Mouse (Mus musculus) CH12.LX (cell line): Measurements from ENCODE around the gene B3galt1. TPM values are rescaled to one million over a fixed set of nuclear protein-coding genes. Genes with fewer than 3 reads are reported as not detected.

Experiments used
- DNase-seq: peaks from one replicate; pipeline ENCODE4 v3.0.0-alpha.2; 2013; ENCODE audit errors: extremely low read depth
- H3K27ac ChIP-seq: 2 replicates; pipeline ENCODE4 v1.5.1; 2012; ENCODE audit warnings: low read depth, mild to moderate bottlenecking, control low read depth, moderate library complexity; ENCODE audit not compliant: insufficient read depth
- H3K27me3 ChIP-seq: replicated peaks from 2 replicates; pipeline ENCODE3; 2012; ENCODE audit warnings: inconsistent platforms
- H3K36me3 ChIP-seq, 2 experiments: replicated peaks in 1 of 2; 2 replicates each; pipeline versions ENCODE3 to v1.6.1; 2012; ENCODE audit warnings: inconsistent platforms in 1 of 2, low read length in 1 of 2, mild to moderate bottlenecking in 1 of 2, mixed read lengths in 1 of 2, moderate library complexity in 1 of 2; ENCODE audit not compliant: control insufficient read depth in 1 of 2, insufficient read depth in 1 of 2
- H3K4me1 ChIP-seq, 2 experiments: 2 replicates each; pipeline ENCODE4 v1.6.1; 2012; ENCODE audit warnings: inconsistent platforms in 1 of 2, moderate library complexity in 1 of 2; ENCODE audit not compliant: insufficient read depth in 2 of 2, control insufficient read depth in 1 of 2
- H3K4me2 ChIP-seq: 2 replicates; pipeline ENCODE4 v1.6.1; 2012; ENCODE audit warnings: low read depth, mild to moderate bottlenecking, control low read depth; ENCODE audit not compliant: poor library complexity, insufficient read depth, severe bottlenecking
- H3K4me3 ChIP-seq, 3 experiments: fragments of 150-350 bp in 1 of 3; sonication (generic) in 1 of 3; replicated peaks in 1 of 3; 2 replicates each; pipeline versions ENCODE3 to v1.5.1; 2011 to 2012; ENCODE audit warnings: low read depth in 2 of 3, low read length in 2 of 3, mild to moderate bottlenecking in 2 of 3, moderate library complexity in 2 of 3, control low read depth in 1 of 3, improper control_type of control experiment in 1 of 3, inconsistent platforms in 1 of 3, mixed read lengths in 1 of 3; ENCODE audit not compliant: poor library complexity in 1 of 3
- H3K79me2 ChIP-seq: replicated peaks from 2 replicates; pipeline ENCODE4 v1.6.1; 2012; ENCODE audit warnings: mild to moderate bottlenecking, moderate library complexity; ENCODE audit not compliant: control insufficient read depth, poor library complexity, insufficient read depth, severe bottlenecking; ENCODE audit errors: extremely low read depth
- H3K9ac ChIP-seq: 2 replicates; pipeline ENCODE4 v1.6.1; 2012; ENCODE audit warnings: low read depth, mild to moderate bottlenecking, control low read depth, moderate library complexity; ENCODE audit not compliant: insufficient read depth
- H3K9me3 ChIP-seq: replicated peaks from 2 replicates; pipeline ENCODE3; 2012; ENCODE audit warnings: low read length, inconsistent platforms, mixed read lengths
- BHLHE40 ChIP-seq: IDR thresholded peaks from 2 replicates; pipeline ENCODE4 v1.6.1; 2011; ENCODE audit warnings: mild to moderate bottlenecking, low read depth, low read length, improper control_type of control experiment
- CHD1 ChIP-seq: IDR thresholded peaks from 2 replicates; pipeline ENCODE4 v1.6.1; 2012; ENCODE audit warnings: low read depth, low read length, improper control_type of control experiment, inconsistent platforms
- CHD2 ChIP-seq: IDR thresholded peaks from 2 replicates; pipeline ENCODE4 v1.6.1; 2011; ENCODE audit warnings: low read length, improper control_type of control experiment
- CTCF ChIP-seq, 2 experiments: IDR thresholded peaks in 1 of 2; conservative IDR thresholded peaks in 1 of 2; 2 replicates each; pipeline ENCODE4 v1.5.1; 2011 to 2012; ENCODE audit warnings: low read depth in 2 of 2, low read length in 2 of 2, improper control_type of control experiment in 1 of 2, inconsistent platforms in 1 of 2, mild to moderate bottlenecking in 1 of 2, moderate library complexity in 1 of 2
- E2F4 ChIP-seq: IDR thresholded peaks from 2 replicates; pipeline ENCODE4 v1.6.1; 2011; ENCODE audit warnings: low read depth, low read length, improper control_type of control experiment; ENCODE audit not compliant: insufficient replicate concordance
- ETS1 ChIP-seq: conservative IDR thresholded peaks from 2 replicates; pipeline ENCODE4 v1.6.1; 2012; ENCODE audit warnings: low read depth, mild to moderate bottlenecking, inconsistent platforms, low read length, improper control_type of control experiment, moderate library complexity
- GABPA ChIP-seq: IDR thresholded peaks from 2 replicates; pipeline ENCODE4 v1.6.1; 2012; ENCODE audit warnings: low read depth, low read length, improper control_type of control experiment, inconsistent platforms; ENCODE audit not compliant: insufficient replicate concordance
- HCFC1 ChIP-seq: IDR thresholded peaks from 2 replicates; pipeline ENCODE4 v1.6.1; 2012; ENCODE audit warnings: low read depth, mild to moderate bottlenecking, inconsistent platforms, low read length, improper control_type of control experiment
- JUN ChIP-seq: IDR thresholded peaks from 2 replicates; pipeline ENCODE4 v1.6.1; 2011; ENCODE audit warnings: low read depth, mild to moderate bottlenecking, low read length, improper control_type of control experiment, moderate library complexity; ENCODE audit not compliant: insufficient read depth
- JUND ChIP-seq: conservative IDR thresholded peaks from 2 replicates; pipeline ENCODE4 v1.6.1; 2011; ENCODE audit warnings: low read depth, low read length, improper control_type of control experiment
- KAT2A ChIP-seq: IDR thresholded peaks from 2 replicates; pipeline ENCODE4 v1.6.1; 2012; ENCODE audit warnings: low read length, improper control_type of control experiment, inconsistent platforms; ENCODE audit not compliant: insufficient replicate concordance
- MAFK ChIP-seq: IDR thresholded peaks from 2 replicates; pipeline ENCODE4 v1.6.1; 2011; ENCODE audit warnings: low read length, improper control_type of control experiment; ENCODE audit not compliant: insufficient replicate concordance
- MAX ChIP-seq: IDR thresholded peaks from 2 replicates; pipeline ENCODE4 v1.6.1; 2011; ENCODE audit warnings: low read length, improper control_type of control experiment
- MAZ ChIP-seq: IDR thresholded peaks from 2 replicates; pipeline ENCODE4 v1.6.1; 2012; ENCODE audit warnings: low read depth, mild to moderate bottlenecking, inconsistent platforms, low read length, improper control_type of control experiment, moderate library complexity
- MEF2A ChIP-seq: IDR thresholded peaks from 2 replicates; pipeline ENCODE4 v1.6.1; 2014; ENCODE audit warnings: low read depth, mild to moderate bottlenecking, inconsistent platforms, low read length, improper control_type of control experiment, borderline replicate concordance
- MXI1 ChIP-seq: IDR thresholded peaks from 2 replicates; pipeline ENCODE4 v1.6.1; 2011; ENCODE audit warnings: mild to moderate bottlenecking, low read depth, low read length, improper control_type of control experiment
- MYC ChIP-seq: IDR thresholded peaks from 2 replicates; pipeline ENCODE4 v1.6.1; 2011; ENCODE audit warnings: low read depth, mild to moderate bottlenecking, improper control_type of control experiment, low read length
- NRF1 ChIP-seq: IDR thresholded peaks from 2 replicates; pipeline ENCODE4 v1.6.1; 2014; ENCODE audit warnings: low read depth, mild to moderate bottlenecking, inconsistent platforms, low read length, improper control_type of control experiment, moderate library complexity
- PAX5 ChIP-seq: IDR thresholded peaks from 2 replicates; pipeline ENCODE4 v1.6.1; 2012; ENCODE audit warnings: low read length, inconsistent platforms, mixed read lengths
- POLR2A ChIP-seq: IDR thresholded peaks from 2 replicates; pipeline ENCODE4 v1.6.1; 2011; ENCODE audit warnings: low read depth, mild to moderate bottlenecking, improper control_type of control experiment, low read length
- POLR2AphosphoS2 ChIP-seq: IDR thresholded peaks from 2 replicates; pipeline ENCODE4 v1.6.1; 2011; ENCODE audit warnings: low read depth, low read length, improper control_type of control experiment
- SIN3A ChIP-seq: IDR thresholded peaks from 2 replicates; pipeline ENCODE4 v1.6.1; 2012; ENCODE audit warnings: low read length, improper control_type of control experiment, inconsistent platforms
- USF1 ChIP-seq: IDR thresholded peaks from 2 replicates; pipeline ENCODE4 v1.6.1; 2014; ENCODE audit warnings: low read depth, mild to moderate bottlenecking, inconsistent platforms, low read length, improper control_type of control experiment
- ZKSCAN1 ChIP-seq: IDR thresholded peaks from 2 replicates; pipeline ENCODE4 v1.6.1; 2012; ENCODE audit warnings: low read depth, inconsistent platforms, low read length, improper control_type of control experiment, borderline replicate concordance
- ZMIZ1 ChIP-seq: IDR thresholded peaks from 2 replicates; pipeline ENCODE4 v1.6.1; 2012; ENCODE audit warnings: low read depth, mild to moderate bottlenecking, inconsistent platforms, low read length, improper control_type of control experiment
- dilution Hi-C: fragments of 300-500 bp; cut with MboI; formaldehyde crosslinking; loops from 2 replicates; pipeline ENCODE4 v1.14.3; 2020; ENCODE audit warnings: low sequenced_read_pairs; ENCODE audit not compliant: extremely low pct_unique_long_range_greater_than_20kb, extremely low pct_ligation_motif_present
- in situ Hi-C: fragments of 300-500 bp; cut with MboI; formaldehyde crosslinking; loops from 3 replicates; pipeline ENCODE4 v1.14.3; 2019; ENCODE audit warnings: low sequenced_read_pairs, low pct_ligation_motif_present, low pct_unique_long_range_greater_than_20kb, mixed read lengths
- polyA plus RNA-seq: library from polyadenylated mRNA; unstranded; fragments of >175 nt; gene quantifications from 2 replicates; pipeline ENCODE4 v1.2.1, GENCODE M21; 2012; ENCODE audit warnings: low read depth; ENCODE audit not compliant: insufficient read length
- total RNA-seq, 2 experiments: library from RNA; depleted of rRNA; stranded (reverse); fragments of 300-350 nt in 1 of 2; fragments of >200 nt in 1 of 2; gene quantifications; 2 replicates each; pipeline ENCODE4 v1.2.3; 2012 to 2014

B3galt1 gene
- total and polyA plus RNA-seq, 3 experiments: not detected

DNA sequence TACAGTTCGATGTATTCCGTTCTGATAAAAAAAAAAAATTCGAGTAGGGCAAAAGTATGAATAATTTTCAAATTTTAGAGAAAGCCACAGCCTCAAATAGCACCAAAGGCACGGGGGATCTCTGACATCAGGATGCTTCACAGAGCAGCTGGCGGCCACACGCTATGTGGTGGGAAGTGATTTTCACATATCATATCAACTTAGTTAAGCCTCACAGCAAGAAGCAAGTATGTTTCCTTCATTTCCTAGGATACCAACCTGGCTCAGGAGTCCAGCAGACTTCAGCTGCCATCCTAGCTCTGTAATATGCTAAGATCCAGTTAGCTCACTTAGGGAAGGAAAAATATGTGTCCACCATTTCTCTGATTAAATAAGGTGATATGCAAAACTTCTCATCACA is 405.9 kb downstream of the B3galt1 start:
- no peaks in the 10 kb centered on the region for H3K36me3 ChIP-seq
- no peak overlapping the region for H3K27ac ChIP-seq
- H3K4me1 ChIP-seq: no peaks in the 10 kb centered on the region
- DNase-seq: no peak
- dilution Hi-C loops: no loop called here
- in situ Hi-C loops: no loop called here
- no peaks in the 10 kb centered on the region for H3K79me2 ChIP-seq
- TF ChIP-seq MXI1 (no peak), ZMIZ1 (no peak), PAX5 (no peak), MAZ (no peak), NRF1 (no peak), POLR2AphosphoS2 (no peak), USF1 (no peak), KAT2A (no peak), JUN (no peak), CHD2 (no peak), MYC (no peak), JUND (no peak), CHD1 (no peak), GABPA (no peak), SIN3A (no peak), E2F4 (no peak), MAX (no peak), BHLHE40 (no peak), POLR2A (no peak), ZKSCAN1 (no peak)
- TF ChIP-seq, all 38 proteins: peak for 0
- no peak overlapping the region for H3K9ac ChIP-seq
- H3K4me3 ChIP-seq: no peak overlapping the region
- no peaks in the 10 kb centered on the region for H3K27me3 ChIP-seq
- H3K9me3 ChIP-seq: peaks cover 58% of the 10 kb centered on the region
- no peak overlapping the region for H3K4me2 ChIP-seq

DNA sequence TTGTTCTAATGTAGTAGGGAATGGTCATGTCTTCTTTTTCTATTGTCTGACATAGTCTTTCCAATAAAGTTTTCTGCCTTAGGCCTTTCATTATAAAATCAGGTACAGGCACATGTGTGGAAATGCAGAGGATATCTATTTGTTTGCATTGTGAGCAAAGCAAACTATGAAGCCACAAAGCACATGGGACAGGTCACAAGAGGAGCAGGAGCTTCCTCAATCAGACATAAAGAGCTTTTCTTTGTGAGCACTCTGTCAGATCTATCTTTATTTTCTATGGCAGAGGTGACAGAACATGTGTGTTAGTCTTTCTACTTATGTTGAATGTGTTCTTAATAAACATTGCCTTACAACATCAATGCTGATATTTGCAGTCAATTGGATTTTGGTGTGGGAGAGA is 410.1 kb downstream of the B3galt1 start:
- DNase-seq: no peak
- no peak overlapping the region for H3K27ac ChIP-seq
- no peaks in the 10 kb centered on the region for H3K4me1 ChIP-seq
- H3K9me3 ChIP-seq: peaks cover 43% of the 10 kb centered on the region
- no peak overlapping the region for H3K4me3 ChIP-seq
- dilution Hi-C loops (no loop called here), in situ Hi-C loops (no loop called here)
- no peaks in the 10 kb centered on the region for H3K27me3 ChIP-seq
- no peak overlapping the region for H3K4me2 ChIP-seq
- no peak overlapping the region for H3K9ac ChIP-seq
- no peaks in the 10 kb centered on the region for H3K79me2 ChIP-seq
- TF ChIP-seq ETS1 (no peak), CTCF (conservative IDR thresholded peaks at IDR 0.05 in 1 of 2, IDR thresholded peaks at IDR 0.05 in 1 of 2; ENCODE audit: low read depth in 2 of 2, low read length in 2 of 2) (no peak), PAX5 (no peak), GABPA (no peak), MXI1 (no peak), KAT2A (no peak), BHLHE40 (no peak), MEF2A (no peak), MAFK (no peak), HCFC1 (no peak), ZKSCAN1 (no peak)
- no peaks in the 10 kb centered on the region for H3K36me3 ChIP-seq
